Mouse (Mus musculus) neural tube, embryonic 11.5 days (tissue): ENCODE measurements around the gene Rbm14. TPM values are rescaled to one million over a fixed set of nuclear protein-coding genes. Genes with fewer than 3 reads are reported as not detected.

ENCODE experiments used
- ATAC-seq: fragments of 200-750 bp; cut with Nextera tagmentation; 2 replicates; pipeline ENCODE4 v1.8.0; 2017; ENCODE audit warnings: moderate number of reproducible peaks, mild to moderate bottlenecking, moderate TSS enrichment, moderate library complexity; ENCODE audit not compliant: insufficient read depth, low FRiP score, low TSS enrichment
- DNase-seq: peaks from one replicate; pipeline ENCODE4 v3.0.0-alpha.2; 2015; ENCODE audit warnings: low spot score
- H3K27ac ChIP-seq: fragments of 300-500 bp; sonication (generic); 2 replicates; pipeline ENCODE4 v1.5.1; 2014; ENCODE audit warnings: low read depth, mild to moderate bottlenecking, low read length
- H3K27me3 ChIP-seq: fragments of 300-500 bp; sonication (generic); 2 replicates; pipeline ENCODE4 v1.6.1; 2014; ENCODE audit warnings: mild to moderate bottlenecking, low read length, mixed read lengths; ENCODE audit not compliant: control insufficient read depth, insufficient read depth
- H3K36me3 ChIP-seq: fragments of 300-500 bp; sonication (generic); 2 replicates; pipeline ENCODE4 v1.6.1; 2014; ENCODE audit warnings: mild to moderate bottlenecking, low read length, moderate library complexity, mixed read lengths; ENCODE audit not compliant: control insufficient read depth, insufficient read depth
- H3K4me1 ChIP-seq: fragments of 300-500 bp; sonication (generic); 2 replicates; pipeline ENCODE4 v1.6.1; 2014; ENCODE audit warnings: low read length, mixed read lengths; ENCODE audit not compliant: control insufficient read depth, insufficient read depth
- H3K4me2 ChIP-seq: fragments of 300-500 bp; sonication (generic); 2 replicates; pipeline ENCODE4 v1.6.1; 2014; ENCODE audit warnings: low read depth, mild to moderate bottlenecking, moderate library complexity
- H3K4me3 ChIP-seq: fragments of 300-500 bp; sonication (generic); 2 replicates; pipeline ENCODE4 v1.5.1; 2014; ENCODE audit warnings: low read depth, low read length
- H3K9ac ChIP-seq: fragments of 300-500 bp; sonication (generic); 2 replicates; pipeline ENCODE4 v1.6.1; 2014; ENCODE audit warnings: mild to moderate bottlenecking, low read length
- H3K9me3 ChIP-seq: fragments of 300-500 bp; sonication (generic); 2 replicates; pipeline ENCODE4 v1.6.1; 2016; ENCODE audit warnings: low read length; ENCODE audit not compliant: control insufficient read depth
- WGBS: fragments of 180-500 bp; shearing (Covaris S2); extraction: QIAGEN DNeasy Blood & Tissue Kit; methylation state at CpG from one replicate; pipeline ENCODE4 v1.1.7; 2014; 5-methylcytosine and 5-hydroxymethylcytosine counted together
- polyA plus RNA-seq: library from polyadenylated mRNA; unstranded; fragments of >200 nt; fragmentation: Nextera tagmentation; extraction: Ambion mirVana; gene quantifications from 2 replicates; pipeline ENCODE4 v1.2.1, GENCODE M21; 2014

Rbm14 gene
- polyA plus RNA-seq: 113 and 116 TPM in 2 replicates

DNA sequence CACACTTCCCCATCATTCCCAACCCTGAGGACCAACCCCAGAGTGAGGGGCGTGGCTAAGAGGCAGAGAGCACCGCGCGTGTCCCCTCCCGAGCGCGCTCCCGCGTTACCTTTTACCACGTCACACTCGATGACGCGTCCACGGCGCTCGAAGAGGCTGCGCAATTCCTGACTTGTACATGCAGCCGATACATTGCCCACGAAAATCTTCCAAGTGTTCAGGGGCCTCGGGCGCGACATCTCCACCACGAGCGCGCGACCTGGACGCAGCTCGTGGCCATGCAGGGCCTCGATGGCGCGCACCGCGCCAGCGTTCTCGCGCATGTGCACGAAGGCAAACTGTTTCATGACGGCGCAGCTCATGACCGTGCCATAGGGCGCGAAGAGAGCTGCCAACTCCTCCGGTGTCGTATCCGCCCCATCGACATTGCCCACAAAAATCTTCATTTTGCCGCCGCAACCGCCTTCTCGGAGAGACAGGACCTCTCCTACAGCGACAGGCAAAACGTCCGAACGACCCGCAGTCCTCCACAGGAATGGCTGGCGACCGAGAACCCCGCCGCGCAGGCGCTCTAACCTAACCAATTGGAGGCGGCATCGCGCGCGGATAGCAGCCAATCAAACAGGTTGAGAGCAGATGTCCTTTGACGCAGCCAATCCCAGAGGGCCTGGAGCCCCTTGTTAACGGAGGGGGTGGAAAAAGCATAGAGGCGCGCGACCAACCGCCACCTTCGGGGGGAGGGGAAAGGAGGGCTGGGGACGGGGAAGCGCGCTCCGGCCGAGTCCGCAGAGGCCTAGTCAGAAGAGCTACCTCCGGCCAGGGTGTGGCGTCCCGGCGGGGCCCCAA, at the start of gene Rbm14, which contains the start of gene Gm21992:
Rbm14 (minus strand) TSS at position 572 of the 846 bp plus-strand sequence.
Gm21992 (minus strand) TSS at position 550 of the 846 bp plus-strand sequence.
- Histone ChIP-seq H3K4me3 (peak within 1 kb of the TSS; percentile 88), H3K36me3 (no peaks in the 10 kb centered on the region), H3K9ac (peak within 1 kb of the TSS; percentile 77), H3K4me1 (peaks cover 15% of the 10 kb centered on the region), H3K27me3 (no peaks in the 10 kb centered on the region), H3K9me3 (no peaks in the 10 kb centered on the region), H3K4me2 (peak within 1 kb of the TSS; percentile 78), H3K27ac (peak within 1 kb of the TSS; percentile 93)
- ATAC-seq (peak; percentile 98), DNase-seq (peak; percentile 99)
- under 1% methylated on average over 82 of the region's 83 CpGs for WGBS

- H3K4me2 ChIP-seq: no peak overlapping the region
- no peaks in the 10 kb centered on the region for H3K27me3 ChIP-seq
- no peaks in the 10 kb centered on the region; the same call in 1 of the 2 replicates for H3K4me1 ChIP-seq
- H3K9ac ChIP-seq: no peak overlapping the region
- no peaks in the 10 kb centered on the region for H3K36me3 ChIP-seq
- DNase-seq (no peak), ATAC-seq (no peak)
- H3K9me3 ChIP-seq: no peaks in the 10 kb centered on the region
- no peak overlapping the region for H3K27ac ChIP-seq
- WGBS: 75% methylated on average over 6 of the region's 6 CpGs
- H3K4me3 ChIP-seq: no peak overlapping the region
Measured at GRCm38 (mm10) chr19:4859081-4859480, 47.6 kb upstream of the Rbm14 start.

DNA sequence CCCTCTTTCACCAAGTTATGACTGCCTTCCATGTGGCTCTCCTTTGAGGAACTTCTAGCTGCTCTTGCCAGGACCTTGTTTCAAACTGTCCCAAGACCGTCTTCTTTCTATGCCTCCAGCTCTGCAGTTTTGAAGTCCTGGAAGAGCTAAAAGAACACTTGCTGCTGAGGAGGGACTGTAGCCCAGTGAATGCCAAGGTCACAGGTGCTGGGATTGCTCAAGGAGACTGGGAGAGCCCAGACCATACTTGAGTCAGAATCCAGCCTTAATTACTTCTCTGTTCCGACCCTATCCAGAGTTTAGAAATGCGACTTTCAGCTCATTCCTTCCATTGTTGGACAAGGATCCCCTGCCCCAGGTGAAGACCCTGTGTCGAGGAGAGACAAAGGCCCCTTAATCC, 44.5 kb upstream of the Rbm14 start:
- Histone ChIP-seq H3K9me3 (no peaks in the 10 kb centered on the region), H3K36me3 (no peaks in the 10 kb centered on the region), H3K4me3 (peak overlapping the region; percentile 62), H3K4me2 (peak overlapping the region; percentile 92), H3K9ac (no peak overlapping the region; the same call in 1 of the 2 replicates), H3K4me1 (no peaks in the 10 kb centered on the region; the same call in 1 of the 2 replicates), H3K27me3 (no peaks in the 10 kb centered on the region), H3K27ac (no peak overlapping the region)
- ATAC-seq (no peak), DNase-seq (no peak)
- 81% methylated on average over 4 of the region's 4 CpGs for WGBS

- no peaks in the 10 kb centered on the region for H3K36me3 ChIP-seq
- peak overlapping the region; percentile 92 for H3K4me2 ChIP-seq
- peak overlapping the region; percentile 67 for H3K9ac ChIP-seq
- peak overlapping the region; percentile 46; the same call in 1 of the 2 replicates for H3K27ac ChIP-seq
- H3K4me1 ChIP-seq: no peaks in the 10 kb centered on the region; the same call in 1 of the 2 replicates
- DNase-seq (no peak), ATAC-seq (peak; percentile 48; the same call in 1 of the 2 replicates)
- no peaks in the 10 kb centered on the region for H3K9me3 ChIP-seq
- peak overlapping the region; percentile 62 for H3K4me3 ChIP-seq
- under 1% methylated on average over 12 of the region's 14 CpGs for WGBS
- no peaks in the 10 kb centered on the region for H3K27me3 ChIP-seq
Measured at GRCm38 (mm10) chr19:4855470-4855820, 44.0 kb upstream of the Rbm14 start.

GRCm38 (mm10) chr19:4854552-4855469, 43.4 kb upstream of the Rbm14 start, which contains the start of gene Ctsf:
TSS of gene Ctsf (plus strand) at chr19:4855130.
- Histone ChIP-seq H3K4me1 (no peaks in the 10 kb centered on the region; the same call in 1 of the 2 replicates), H3K9me3 (no peaks in the 10 kb centered on the region), H3K4me2 (peak within 1 kb of the TSS; percentile 92), H3K36me3 (no peaks in the 10 kb centered on the region), H3K4me3 (peak within 1 kb of the TSS; percentile 62), H3K27ac (peak within 1 kb of the TSS; percentile 46; the same call in 1 of the 2 replicates), H3K9ac (peak within 1 kb of the TSS; percentile 67), H3K27me3 (no peaks in the 10 kb centered on the region)
- peak; percentile 84 for DNase-seq
- peak; percentile 82 for ATAC-seq
- WGBS: 5% methylated on average over 44 of the region's 45 CpGs

GRCm38 (mm10) chr19:4850281-4850680, 38.8 kb upstream of the Rbm14 start:
- WGBS: 52% methylated on average over 5 of the region's 5 CpGs
- H3K27ac ChIP-seq: no peak overlapping the region
- H3K36me3 ChIP-seq: no peaks in the 10 kb centered on the region

DNA sequence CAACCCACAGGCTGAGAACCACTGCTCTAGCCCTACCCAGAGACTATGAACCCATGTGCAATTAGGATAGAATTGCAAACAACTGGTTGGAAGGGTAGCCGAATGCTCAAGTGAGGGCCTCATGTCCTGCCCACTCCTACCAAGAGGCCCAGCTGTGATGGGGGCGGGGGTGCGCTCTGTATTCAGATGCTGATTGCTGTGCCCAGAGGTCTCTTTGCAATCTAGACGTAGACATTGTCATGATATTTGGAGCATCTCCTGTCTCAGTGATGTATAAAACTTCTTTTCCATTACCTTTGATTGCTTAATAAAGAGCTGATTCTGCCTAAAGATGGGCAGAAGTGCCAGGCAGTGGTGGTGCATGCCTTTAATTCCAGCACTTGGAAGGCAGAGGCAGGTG, 38.4 kb upstream of the Rbm14 start:
- Histone ChIP-seq H3K9me3 (no peaks in the 10 kb centered on the region), H3K27ac (no peak overlapping the region), H3K36me3 (no peaks in the 10 kb centered on the region), H3K4me3 (no peak overlapping the region), H3K27me3 (no peaks in the 10 kb centered on the region), H3K4me2 (no peak overlapping the region), H3K9ac (no peak overlapping the region), H3K4me1 (no peaks in the 10 kb centered on the region; the same call in 1 of the 2 replicates)
- 45% methylated on average over 4 of the region's 4 CpGs for WGBS
- ATAC-seq: no peak
- no peak for DNase-seq

More at GRCm38 (mm10) chr19:4850281-4850680, 38.8 kb upstream of the Rbm14 start:
- Histone ChIP-seq H3K4me2 (no peak overlapping the region), H3K27me3 (no peaks in the 10 kb centered on the region), H3K4me3 (no peak overlapping the region), H3K9ac (no peak overlapping the region), H3K9me3 (no peaks in the 10 kb centered on the region), H3K4me1 (no peaks in the 10 kb centered on the region; the same call in 1 of the 2 replicates)
- ATAC-seq (no peak), DNase-seq (no peak)

- Histone ChIP-seq H3K9me3 (no peaks in the 10 kb centered on the region), H3K36me3 (no peaks in the 10 kb centered on the region), H3K9ac (no peak overlapping the region), H3K27ac (no peak overlapping the region), H3K4me3 (no peak overlapping the region), H3K4me2 (no peak overlapping the region), H3K4me1 (no peaks in the 10 kb centered on the region), H3K27me3 (no peaks in the 10 kb centered on the region)
- DNase-seq (no peak), ATAC-seq (no peak)
- 41% methylated on average over 7 of the region's 7 CpGs for WGBS
Measured at GRCm38 (mm10) chr19:4847490-4847889, 36.1 kb upstream of the Rbm14 start.
